Mouse (Mus musculus): Measurements from ENCODE around the gene Tbcb.
A peak's percentile ranks its signal among the peaks of the same experiment; 100 is the strongest.
"Not testable (repeated sequence)": the region's sequence is repeated elsewhere in the genome, so short reads cannot be mapped to it uniquely, and the experiment has no call there.

Tbcb gene

GRCm38 (mm10) chr7:30222205-30222604 is 9.9 kb downstream of the Tbcb start:
- DNase-seq (ENCODE audit: low read depth, low spot score), result no peak

GRCm38 (mm10) chr7:30221433-30221832 is 10.6 kb downstream of the Tbcb start:
- DNase-seq (ENCODE audit: low read depth, low spot score), result no peak

GRCm38 (mm10) chr7:30220008-30220356 is 12.1 kb downstream of the Tbcb start:
- DNase-seq (ENCODE audit: low read depth, low spot score), result no peak

GRCm38 (mm10) chr7:30219293-30220007 is 12.6 kb downstream of the Tbcb start:
- no peak for DNase-seq (ENCODE audit: low read depth, low spot score)

- no peak for DNase-seq (ENCODE audit: low read depth, low spot score)
These were observed 14.8 kb downstream of the Tbcb start for GRCm38 (mm10) chr7:30217277-30217676.

GRCm38 (mm10) chr7:30216723-30217151 is 15.3 kb downstream of the Tbcb start:
- DNase-seq (ENCODE audit: low read depth, low spot score), result no peak

GRCm38 (mm10) chr7:30215875-30216274 is 16.2 kb downstream of the Tbcb start:
- DNase-seq (ENCODE audit: low read depth, low spot score), result no peak

GRCm38 (mm10) chr7:30213881-30214280 is 18.2 kb downstream of the Tbcb start:
- DNase-seq (ENCODE audit: low read depth, low spot score), result no peak

GRCm38 (mm10) chr7:30211025-30211424 is 21.0 kb downstream of the Tbcb start:
- DNase-seq (ENCODE audit: low read depth, low spot score), result no peak

- not testable (repeated sequence) for DNase-seq (ENCODE audit: low read depth, low spot score)
These were observed 25.7 kb downstream of the Tbcb start for GRCm38 (mm10) chr7:30206364-30206763.

GRCm38 (mm10) chr7:30205383-30205782 is 26.7 kb downstream of the Tbcb start:
- no peak for DNase-seq (ENCODE audit: low read depth, low spot score)

GRCm38 (mm10) chr7:30204380-30204779 is 27.7 kb downstream of the Tbcb start:
- DNase-seq (ENCODE audit: low read depth, low spot score), result no peak

- DNase-seq (ENCODE audit: low read depth, low spot score), result no peak
These were observed 29.0 kb downstream of the Tbcb start for GRCm38 (mm10) chr7:30202895-30203690.

- DNase-seq (ENCODE audit: low read depth, low spot score), result not testable (repeated sequence)
These were observed 31.4 kb downstream of the Tbcb start for GRCm38 (mm10) chr7:30200661-30201060.

- DNase-seq (ENCODE audit: low read depth, low spot score), result no peak
These were observed 31.9 kb downstream of the Tbcb start for GRCm38 (mm10) chr7:30200200-30200599.

- DNase-seq (ENCODE audit: low read depth, low spot score), result no peak
These were observed 32.5 kb downstream of the Tbcb start for GRCm38 (mm10) chr7:30199498-30200139.

- peak; percentile 75 for DNase-seq (ENCODE audit: low read depth, low spot score)
These were observed 33.5 kb downstream of the Tbcb start, which contains the start of gene Capns1 for GRCm38 (mm10) chr7:30198481-30198971. TSS of gene Capns1 (minus strand) at chr7:30198811.

GRCm38 (mm10) chr7:30197592-30198129 is 34.4 kb downstream of the Tbcb start:
- DNase-seq (ENCODE audit: low read depth, low spot score), result no peak

GRCm38 (mm10) chr7:30196171-30196570 is 35.9 kb downstream of the Tbcb start:
- DNase-seq (ENCODE audit: low read depth, low spot score), result no peak

- no peak for DNase-seq (ENCODE audit: low read depth, low spot score)
These were observed 36.6 kb downstream of the Tbcb start for GRCm38 (mm10) chr7:30195461-30195860.

- peak; percentile 85 for DNase-seq (ENCODE audit: low read depth, low spot score)
These were observed 37.2 kb downstream of the Tbcb start for GRCm38 (mm10) chr7:30194884-30195283.
